Mouse (Mus musculus) midbrain, embryonic 13.5 days (tissue): ENCODE measurements at regions not wholly inside any gene's neighbourhood (a gene's known extent, or its start where the extent isn't known, plus 50 kb on each side); places are given as distances from the start of the nearest gene placed in this dataset.

Source experiments
- ATAC-seq: fragments of 200-750 bp; cut with Nextera tagmentation; 2 replicates; pipeline ENCODE4 v1.8.0; 2017; ENCODE audit warnings: mild to moderate bottlenecking, moderate TSS enrichment, moderate library complexity
- H3K27ac ChIP-seq: fragments of 300-500 bp; sonication (generic); 2 replicates; pipeline ENCODE4 v1.5.1; 2015; ENCODE audit warnings: inconsistent platforms, mild to moderate bottlenecking, moderate library complexity
- H3K27me3 ChIP-seq: fragments of 300-500 bp; sonication (generic); 2 replicates; pipeline ENCODE4 v1.6.1; 2015; ENCODE audit warnings: mild to moderate bottlenecking, inconsistent platforms
- H3K36me3 ChIP-seq: fragments of 300-500 bp; sonication (generic); 2 replicates; pipeline ENCODE4 v1.6.1; 2015; ENCODE audit warnings: mild to moderate bottlenecking, inconsistent platforms
- H3K4me1 ChIP-seq: fragments of 300-500 bp; sonication (generic); replicated peaks from 2 replicates; pipeline ENCODE4 v1.6.1; 2015; ENCODE audit warnings: inconsistent platforms
- H3K4me2 ChIP-seq: fragments of 300-500 bp; sonication (generic); replicated peaks from 2 replicates; pipeline ENCODE4 v1.6.1; 2015; ENCODE audit warnings: moderate library complexity, mild to moderate bottlenecking, inconsistent platforms
- H3K4me3 ChIP-seq: fragments of 300-500 bp; sonication (generic); replicated peaks from 2 replicates; pipeline ENCODE4 v1.5.1; 2015; ENCODE audit warnings: mild to moderate bottlenecking, inconsistent platforms
- H3K9ac ChIP-seq: fragments of 300-500 bp; sonication (generic); replicated peaks from 2 replicates; pipeline ENCODE4 v1.6.1; 2015; ENCODE audit warnings: mild to moderate bottlenecking, inconsistent platforms
- H3K9me3 ChIP-seq: fragments of 300-500 bp; sonication (generic); 2 replicates; pipeline ENCODE4 v1.6.1; 2016; ENCODE audit warnings: mild to moderate bottlenecking, inconsistent platforms
- WGBS: fragments of 180-500 bp; shearing (Covaris S2); methylation state at CpG from one replicate; pipeline ENCODE4 v1.1.7; 2015; 5-methylcytosine and 5-hydroxymethylcytosine counted together

GRCm38 (mm10) chr10:51929341-51929740 lies 93.0 kb upstream of the Vgll2 start:
- WGBS: 78% methylated on average over 6 of the region's 6 CpGs
- no peak for ATAC-seq

DNA sequence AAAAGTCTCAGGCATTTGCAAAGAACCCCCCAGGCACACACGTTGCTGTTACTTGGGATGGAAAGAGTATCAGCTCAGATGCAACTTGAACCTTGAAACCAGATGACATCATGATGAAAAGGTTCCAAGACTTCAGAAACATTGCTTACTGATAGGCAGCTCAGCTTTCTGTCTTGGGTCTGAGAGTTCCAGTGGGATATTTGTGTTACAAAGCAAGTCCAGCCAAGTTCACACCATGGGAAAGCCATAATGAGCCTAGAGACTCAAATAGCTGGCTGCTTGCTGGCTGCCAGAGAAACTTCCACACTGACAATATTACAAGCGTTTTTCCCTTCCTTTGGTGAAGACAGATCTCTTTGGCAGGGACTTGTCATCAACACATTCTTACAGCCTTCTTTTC lies 92.0 kb upstream of the Vgll2 start:
- H3K4me1 ChIP-seq: no peaks in the 10 kb centered on the region
- H3K27me3 ChIP-seq: no peaks in the 10 kb centered on the region
- ATAC-seq: no peak
- H3K36me3 ChIP-seq: no peaks in the 10 kb centered on the region
- 75% methylated on average over 2 of the region's 2 CpGs for WGBS
- H3K4me2 ChIP-seq: no peak overlapping the region
- no peak overlapping the region for H3K27ac ChIP-seq
- H3K9ac ChIP-seq: no peak overlapping the region
- H3K9me3 ChIP-seq: no peaks in the 10 kb centered on the region
- H3K4me3 ChIP-seq: no peak overlapping the region

More at GRCm38 (mm10) chr10:51929341-51929740, 93.0 kb upstream of the Vgll2 start:
- no peaks in the 10 kb centered on the region for H3K4me1 ChIP-seq
- no peak overlapping the region for H3K9ac ChIP-seq
- H3K27ac ChIP-seq: no peak overlapping the region
- no peaks in the 10 kb centered on the region for H3K36me3 ChIP-seq
- H3K27me3 ChIP-seq: no peaks in the 10 kb centered on the region
- no peak overlapping the region for H3K4me2 ChIP-seq
- H3K4me3 ChIP-seq: no peak overlapping the region
- no peaks in the 10 kb centered on the region for H3K9me3 ChIP-seq

- no peaks in the 10 kb centered on the region for H3K9me3 ChIP-seq
- no peak overlapping the region for H3K9ac ChIP-seq
- no peak overlapping the region for H3K4me2 ChIP-seq
- no peak for ATAC-seq
- H3K36me3 ChIP-seq: no peaks in the 10 kb centered on the region
- no peaks in the 10 kb centered on the region for H3K27me3 ChIP-seq
- 77% methylated on average over 1 of the region's 1 CpGs for WGBS
- no peak overlapping the region for H3K27ac ChIP-seq
- no peaks in the 10 kb centered on the region for H3K4me1 ChIP-seq
- no peak overlapping the region for H3K4me3 ChIP-seq
Measured at GRCm38 (mm10) chr10:51930696-51931095, 91.6 kb upstream of the Vgll2 start.

DNA sequence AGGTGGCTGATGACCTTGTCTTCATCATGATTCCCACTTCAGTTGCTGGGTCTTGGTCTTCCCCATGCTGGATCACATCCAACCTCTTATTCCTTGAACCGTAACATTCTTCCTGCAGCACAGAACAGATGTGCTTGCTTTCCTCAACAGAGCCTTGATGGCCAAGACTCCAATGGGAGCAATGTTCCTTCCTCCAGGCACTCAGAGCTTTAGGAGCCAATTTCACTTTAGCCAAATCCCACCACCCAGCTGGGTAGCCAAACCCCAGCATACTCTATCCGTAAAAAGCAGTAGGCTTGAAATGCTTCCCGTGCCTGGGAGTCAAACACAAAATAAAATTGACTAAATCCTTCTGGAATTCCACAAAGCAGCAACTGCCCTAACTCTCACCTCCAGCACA lies 86.8 kb upstream of the Vgll2 start:
- Histone ChIP-seq H3K27me3 (no peaks in the 10 kb centered on the region), H3K4me1 (no peaks in the 10 kb centered on the region), H3K36me3 (no peaks in the 10 kb centered on the region), H3K4me3 (no peak overlapping the region), H3K27ac (no peak overlapping the region), H3K9me3 (no peaks in the 10 kb centered on the region), H3K4me2 (no peak overlapping the region), H3K9ac (no peak overlapping the region)
- WGBS: 91% methylated on average over 3 of the region's 3 CpGs
- no peak for ATAC-seq

DNA sequence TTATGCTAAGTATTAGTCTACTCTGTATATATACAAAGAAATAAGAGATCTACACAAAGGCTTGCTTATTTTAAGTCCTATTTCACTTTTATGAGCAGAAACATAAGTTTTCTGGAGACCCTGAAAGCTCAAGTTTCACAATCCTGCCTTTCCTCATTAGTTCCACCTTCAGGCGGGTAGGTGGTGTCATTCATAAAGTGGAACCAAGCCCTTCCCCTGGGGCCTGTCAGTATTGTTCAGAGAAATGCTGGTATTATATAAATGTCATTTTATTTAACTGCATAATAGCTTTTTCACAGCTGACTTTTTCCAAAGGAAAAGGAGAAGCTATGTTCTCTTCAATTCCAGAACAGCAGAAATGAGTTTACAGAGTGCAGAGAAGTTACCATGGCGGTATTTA lies 81.1 kb upstream of the Vgll2 start:
- WGBS: 79% methylated on average over 2 of the region's 2 CpGs
- Histone ChIP-seq H3K9me3 (no peaks in the 10 kb centered on the region), H3K4me2 (no peak overlapping the region), H3K27me3 (no peaks in the 10 kb centered on the region), H3K36me3 (no peaks in the 10 kb centered on the region), H3K4me1 (no peaks in the 10 kb centered on the region), H3K27ac (no peak overlapping the region), H3K4me3 (no peak overlapping the region), H3K9ac (no peak overlapping the region)
- no peak for ATAC-seq

GRCm38 (mm10) chr10:51945701-51946100 lies 76.6 kb upstream of the Vgll2 start:
- H3K36me3 ChIP-seq: no peaks in the 10 kb centered on the region
- WGBS: 37% methylated on average over 4 of the region's 4 CpGs
- no peaks in the 10 kb centered on the region for H3K4me1 ChIP-seq
- H3K4me3 ChIP-seq: no peak overlapping the region
- no peak overlapping the region for H3K4me2 ChIP-seq
- H3K27me3 ChIP-seq: no peaks in the 10 kb centered on the region
- no peak for ATAC-seq
- no peak overlapping the region for H3K9ac ChIP-seq
- H3K27ac ChIP-seq: no peak overlapping the region
- H3K9me3 ChIP-seq: no peaks in the 10 kb centered on the region

GRCm38 (mm10) chr10:51946189-51946588 lies 76.1 kb upstream of the Vgll2 start:
- H3K4me3 ChIP-seq: no peak overlapping the region
- no peak for ATAC-seq
- H3K27me3 ChIP-seq: no peaks in the 10 kb centered on the region
- no peaks in the 10 kb centered on the region for H3K36me3 ChIP-seq
- no peak overlapping the region for H3K27ac ChIP-seq
- H3K9ac ChIP-seq: no peak overlapping the region
- H3K4me2 ChIP-seq: no peak overlapping the region
- no peaks in the 10 kb centered on the region for H3K9me3 ChIP-seq
- H3K4me1 ChIP-seq: no peaks in the 10 kb centered on the region

DNA sequence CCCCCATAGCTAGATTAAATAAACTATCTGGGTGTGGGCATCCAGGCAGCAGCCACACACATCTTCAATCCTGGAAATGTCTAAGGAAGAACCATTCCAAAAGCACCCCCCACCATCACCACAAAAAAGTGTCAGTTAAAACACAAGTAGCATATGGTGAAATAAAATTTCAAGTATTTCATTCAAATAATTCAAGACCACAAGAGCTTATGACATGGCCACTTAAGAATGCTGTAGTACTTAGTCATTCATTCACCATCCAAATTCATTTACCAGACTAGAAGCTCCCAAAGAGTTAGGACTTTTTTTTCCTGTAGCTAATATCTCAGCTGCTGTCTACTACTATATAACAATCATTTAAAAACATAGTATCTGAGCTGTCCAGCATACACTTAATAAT lies 75.4 kb upstream of the Vgll2 start:
- H3K9ac ChIP-seq: no peak overlapping the region
- H3K4me2 ChIP-seq: no peak overlapping the region
- ATAC-seq: no peak
- H3K4me3 ChIP-seq: no peak overlapping the region
- no peaks in the 10 kb centered on the region for H3K4me1 ChIP-seq
- H3K9me3 ChIP-seq: no peaks in the 10 kb centered on the region
- H3K27ac ChIP-seq: no peak overlapping the region
- H3K36me3 ChIP-seq: no peaks in the 10 kb centered on the region
- no peaks in the 10 kb centered on the region for H3K27me3 ChIP-seq

GRCm38 (mm10) chr10:51950016-51950415 lies 72.3 kb upstream of the Vgll2 start:
- H3K9me3 ChIP-seq: no peaks in the 10 kb centered on the region
- H3K27me3 ChIP-seq: no peaks in the 10 kb centered on the region
- no peaks in the 10 kb centered on the region for H3K36me3 ChIP-seq
- no peak overlapping the region for H3K9ac ChIP-seq
- H3K4me2 ChIP-seq: no peak overlapping the region
- H3K27ac ChIP-seq: no peak overlapping the region
- no peaks in the 10 kb centered on the region for H3K4me1 ChIP-seq
- no peak overlapping the region for H3K4me3 ChIP-seq
- ATAC-seq: no peak
- 55% methylated on average over 1 of the region's 1 CpGs for WGBS

- Histone ChIP-seq H3K36me3 (no peaks in the 10 kb centered on the region), H3K4me1 (no peaks in the 10 kb centered on the region), H3K4me2 (no peak overlapping the region), H3K9ac (no peak overlapping the region), H3K27me3 (no peaks in the 10 kb centered on the region), H3K27ac (no peak overlapping the region), H3K9me3 (no peaks in the 10 kb centered on the region), H3K4me3 (no peak overlapping the region)
- WGBS: 73% methylated on average over 4 of the region's 4 CpGs
- ATAC-seq: no peak
Measured at GRCm38 (mm10) chr10:51952021-51952420, 70.3 kb upstream of the Vgll2 start.

DNA sequence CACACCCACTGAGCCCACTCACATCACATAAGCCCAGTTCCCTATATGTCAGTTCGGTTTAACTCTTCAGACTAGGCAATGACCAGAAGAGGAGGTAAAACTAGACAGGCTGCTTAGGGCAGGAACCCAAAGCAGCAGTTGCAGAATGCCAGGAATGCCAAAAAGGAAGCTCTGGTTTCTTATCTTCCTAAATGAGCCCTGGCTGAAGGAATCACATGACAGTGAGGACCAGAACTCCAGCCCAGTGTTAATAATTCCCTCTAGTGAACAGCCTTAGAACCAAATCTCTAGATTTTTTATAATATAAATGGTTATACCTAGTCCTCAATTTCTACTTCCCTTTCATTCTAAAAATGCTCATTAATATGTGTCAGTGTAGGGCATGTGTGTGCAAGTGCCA lies 65.8 kb upstream of the Vgll2 start:
- WGBS: 81% methylated on average over 1 of the region's 1 CpGs
- Histone ChIP-seq H3K4me3 (no peak overlapping the region), H3K27ac (no peak overlapping the region), H3K36me3 (no peaks in the 10 kb centered on the region), H3K4me1 (peaks cover 2% of the 10 kb centered on the region; the same call in 1 of the 2 replicates), H3K9ac (no peak overlapping the region), H3K9me3 (no peaks in the 10 kb centered on the region), H3K27me3 (no peaks in the 10 kb centered on the region), H3K4me2 (no peak overlapping the region)
- no peak for ATAC-seq

DNA sequence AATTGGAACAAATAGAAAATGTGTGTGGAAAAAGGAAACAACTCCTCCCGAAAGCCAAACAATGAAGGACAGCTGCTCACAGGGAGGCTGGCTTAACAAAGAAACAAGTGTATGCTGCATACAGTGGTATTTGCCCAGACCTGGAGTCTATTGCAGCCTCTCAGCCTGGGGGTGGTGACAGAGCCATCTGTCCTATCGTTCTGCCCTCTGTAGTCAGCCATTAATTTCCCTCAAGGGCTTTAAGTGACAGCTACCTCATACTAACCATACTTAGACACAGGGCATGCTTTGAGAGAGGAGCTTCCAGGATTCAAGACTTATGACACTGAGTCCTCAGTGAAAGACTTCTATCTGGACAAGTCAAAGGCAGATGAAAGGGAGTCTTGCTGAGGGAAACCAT lies 60.8 kb upstream of the Vgll2 start:
- Histone ChIP-seq H3K9me3 (no peaks in the 10 kb centered on the region), H3K4me1 (peaks cover 4% of the 10 kb centered on the region; the same call in 1 of the 2 replicates), H3K36me3 (no peaks in the 10 kb centered on the region), H3K27ac (no peak overlapping the region), H3K4me2 (no peak overlapping the region), H3K9ac (no peak overlapping the region), H3K27me3 (no peaks in the 10 kb centered on the region), H3K4me3 (no peak overlapping the region)
- ATAC-seq: peak; percentile 95
- WGBS: 13% methylated on average over 2 of the region's 2 CpGs

GRCm38 (mm10) chr10:51963671-51964070 lies 58.6 kb upstream of the Vgll2 start:
- Histone ChIP-seq H3K9ac (no peak overlapping the region), H3K27ac (no peak overlapping the region), H3K4me1 (peaks cover 4% of the 10 kb centered on the region; the same call in 1 of the 2 replicates), H3K27me3 (no peaks in the 10 kb centered on the region), H3K4me3 (no peak overlapping the region), H3K9me3 (no peaks in the 10 kb centered on the region), H3K4me2 (no peak overlapping the region), H3K36me3 (no peaks in the 10 kb centered on the region)
- no peak for ATAC-seq
- 83% methylated on average over 1 of the region's 1 CpGs for WGBS
